Mouse (Mus musculus) neutrophil, adult 5-6 weeks (primary cell): ENCODE data around the gene Isl1. TPM values are rescaled to one million over a fixed set of nuclear protein-coding genes. Genes with fewer than 3 reads are reported as not detected.

ENCODE experiments used
- ATAC-seq: fragments of 151-379, 151-347 bp; 2 replicates; pipeline ENCODE4 v1.8.0; 2017; ENCODE audit warnings: mild to moderate bottlenecking, moderate TSS enrichment; ENCODE audit not compliant: insufficient number of reproducible peaks, poor library complexity, low FRiP score, severe bottlenecking; ENCODE audit errors: extremely low read depth
- total RNA-seq: library from RNA; stranded (forward); fragments of 200-1000 nt; gene quantifications from 2 replicates; pipeline ENCODE4 v1.2.3, GENCODE M21; 2017

Isl1 gene
- not detected in 2 replicates for total RNA-seq

- ATAC-seq = no peak
Observed at GRCm38 (mm10) chr13:116309584-116310462, at the start of gene Isl1. Gene Isl1 (minus strand): TSS chr13:116309689.

GRCm38 (mm10) chr13:116335763-116336162, 26.3 kb upstream of the Isl1 start:
- no peak for ATAC-seq

GRCm38 (mm10) chr13:116313636-116314530, 4.4 kb upstream of the Isl1 start:
- ATAC-seq = no peak

- ATAC-seq = no peak
Observed at GRCm38 (mm10) chr13:116311871-116312720, 2.6 kb upstream of the Isl1 start.

GRCm38 (mm10) chr13:116311011-116311410, 1.5 kb upstream of the Isl1 start:
- no peak for ATAC-seq

- ATAC-seq = no peak
Observed at GRCm38 (mm10) chr13:116310463-116310765, 925 bp upstream of the Isl1 start.

GRCm38 (mm10) chr13:116308933-116309583, 431 bp downstream of the Isl1 start:
- ATAC-seq = no peak

- ATAC-seq = no peak
Observed at GRCm38 (mm10) chr13:116308121-116308932, 1.2 kb downstream of the Isl1 start.

GRCm38 (mm10) chr13:116306591-116306990, 2.9 kb downstream of the Isl1 start:
- no peak for ATAC-seq

- no peak for ATAC-seq
Observed at GRCm38 (mm10) chr13:116305721-116306120, 3.8 kb downstream of the Isl1 start.

GRCm38 (mm10) chr13:116304713-116305470, 4.6 kb downstream of the Isl1 start:
- no peak for ATAC-seq

- no peak for ATAC-seq
Observed at GRCm38 (mm10) chr13:116303766-116304165, 5.7 kb downstream of the Isl1 start.

- no peak for ATAC-seq
Observed at GRCm38 (mm10) chr13:116302861-116303260, 6.6 kb downstream of the Isl1 start.

GRCm38 (mm10) chr13:116301706-116302105, 7.8 kb downstream of the Isl1 start:
- no peak for ATAC-seq

GRCm38 (mm10) chr13:116299241-116299640, 10.2 kb downstream of the Isl1 start:
- ATAC-seq = no peak

GRCm38 (mm10) chr13:116298641-116299170, 10.8 kb downstream of the Isl1 start:
- ATAC-seq = no peak

- no peak for ATAC-seq
Observed at GRCm38 (mm10) chr13:116298001-116298400, 11.5 kb downstream of the Isl1 start.
